Mouse (Mus musculus): ENCODE results near the gene Pi4kb. TPM values are rescaled to one million over a fixed set of nuclear protein-coding genes. Genes with fewer than 3 reads are reported as not detected.
"Not testable (repeated sequence)": the region's sequence is repeated elsewhere in the genome, so short reads cannot be mapped to it uniquely, and the experiment has no call there.

The Pi4kb gene
- polyA plus RNA-seq, 1 experiment = 30.2 TPM

DNA sequence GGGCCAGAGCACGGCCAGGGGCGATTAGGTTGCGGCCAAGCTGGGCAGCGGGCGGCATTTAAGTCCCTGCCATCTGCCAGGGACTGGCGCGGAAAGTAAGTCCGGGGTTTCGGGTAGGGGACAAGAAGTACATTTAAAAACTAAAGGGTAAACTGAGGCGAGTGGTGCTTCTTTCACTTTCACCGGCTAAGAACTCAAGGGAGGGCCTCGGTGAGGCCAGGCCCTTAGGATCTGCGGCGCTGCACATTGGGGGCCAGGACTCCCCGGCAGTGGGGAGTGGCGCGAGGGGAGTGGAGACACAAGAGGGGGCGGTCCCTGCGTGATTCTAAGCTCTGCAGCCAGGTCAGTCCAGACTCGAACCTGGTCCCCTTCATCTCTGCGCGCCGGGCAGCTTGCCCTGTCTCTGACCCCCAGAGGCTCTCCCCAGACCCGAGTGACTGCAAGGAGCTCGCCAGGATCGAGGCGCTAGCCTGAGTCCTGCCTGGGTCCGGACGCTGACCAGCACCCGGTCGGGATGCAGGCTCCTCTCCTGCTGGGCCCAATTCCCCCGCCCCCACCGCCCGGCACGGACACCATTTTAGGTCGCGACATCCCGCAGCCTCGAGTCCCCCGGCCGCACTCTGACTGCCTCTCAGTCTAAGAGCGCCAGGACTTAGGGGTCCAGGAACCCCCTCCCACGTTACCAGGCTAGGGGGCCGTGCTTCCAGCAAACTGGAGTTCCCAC lies 40.1 kb downstream of the Pi4kb start:
- Histone ChIP-seq H3K4me3 (ENCODE audit: extremely low read depth, insufficient read depth, insufficient read length) (peak overlapping the region; percentile 90), H3K27me3 (ENCODE audit: control insufficient read depth, insufficient read depth, low read length) (no peaks in the 10 kb centered on the region), H3K27ac (ENCODE audit: insufficient read depth, low read length) (peak overlapping the region; percentile 84; the same call in 1 of the 2 replicates), H3K36me3 (ENCODE audit: control insufficient read depth, insufficient read depth, low read length) (peaks cover 18% of the 10 kb centered on the region), H3K4me1 (ENCODE audit: control insufficient read depth, insufficient read depth, insufficient read length) (peaks cover 14% of the 10 kb centered on the region; the same call in 1 of the 2 replicates)
- 3% methylated on average over 44 of the region's 44 CpGs for WGBS
- TF ChIP-seq POLR2A (IDR thresholded peaks at IDR 0.05; ENCODE audit: low read depth, low read length) = no peak
- no peak for TF ChIP-seq CTCF (IDR thresholded peaks at IDR 0.05; ENCODE audit: extremely low read depth, insufficient read depth, insufficient read length, insufficient replicate concordance)
- DNase-seq (ENCODE audit: low read depth in 1 of 2, low spot score in 2 of 2) = peak in 1 of 2 experiments; percentile 40

GRCm38 (mm10) chr3:95015337-95015872 lies 40.9 kb downstream of the Pi4kb start, which contains the start of gene Zfp687:
Gene Zfp687 (minus strand): TSS chr3:95015448.
- Histone ChIP-seq H3K4me1 (ENCODE audit: control insufficient read depth, insufficient read depth, insufficient read length) (peaks cover 14% of the 10 kb centered on the region; the same call in 1 of the 2 replicates), H3K4me3 (ENCODE audit: extremely low read depth, insufficient read depth, insufficient read length) (peak within 1 kb of the TSS; percentile 90), H3K27ac (ENCODE audit: insufficient read depth, low read length) (peak within 1 kb of the TSS; percentile 98), H3K36me3 (ENCODE audit: control insufficient read depth, insufficient read depth, low read length) (peaks cover 11% of the 10 kb centered on the region), H3K27me3 (ENCODE audit: control insufficient read depth, insufficient read depth, low read length) (no peaks in the 10 kb centered on the region)
- DNase-seq (ENCODE audit: low read depth in 1 of 2, low spot score in 2 of 2) = peak; percentile 99
- TF ChIP-seq CTCF (IDR thresholded peaks at IDR 0.05; ENCODE audit: extremely low read depth, insufficient read depth, insufficient read length, insufficient replicate concordance) (no peak), POLR2A (IDR thresholded peaks at IDR 0.05; ENCODE audit: low read depth, low read length) (peak; percentile 92)
- 0% methylated on average over 28 of the region's 37 CpGs for WGBS

- Histone ChIP-seq H3K4me3 (ENCODE audit: extremely low read depth, insufficient read depth, insufficient read length) (peak overlapping the region; percentile 78), H3K4me1 (ENCODE audit: control insufficient read depth, insufficient read depth, insufficient read length) (peaks cover 14% of the 10 kb centered on the region; the same call in 1 of the 2 replicates), H3K27me3 (ENCODE audit: control insufficient read depth, insufficient read depth, low read length) (no peaks in the 10 kb centered on the region), H3K36me3 (ENCODE audit: control insufficient read depth, insufficient read depth, low read length) (peaks cover 6% of the 10 kb centered on the region), H3K27ac (ENCODE audit: insufficient read depth, low read length) (peak overlapping the region; percentile 98)
- DNase-seq (ENCODE audit: low read depth in 1 of 2, low spot score in 2 of 2) = peak; percentile 81 to 88
- no peak; the same call in 1 of the 2 replicates for TF ChIP-seq POLR2A (IDR thresholded peaks at IDR 0.05; ENCODE audit: low read depth, low read length)
- no peak for TF ChIP-seq CTCF (IDR thresholded peaks at IDR 0.05; ENCODE audit: extremely low read depth, insufficient read depth, insufficient read length, insufficient replicate concordance)
- under 1% methylated on average over 40 of the region's 40 CpGs for WGBS
Observed at GRCm38 (mm10) chr3:95015891-95016531, 41.5 kb downstream of the Pi4kb start.

- no peak for TF ChIP-seq CTCF (IDR thresholded peaks at IDR 0.05; ENCODE audit: extremely low read depth, insufficient read depth, insufficient read length, insufficient replicate concordance)
- TF ChIP-seq POLR2A (IDR thresholded peaks at IDR 0.05; ENCODE audit: low read depth, low read length) = no peak
- peak overlapping the region; percentile 98 for H3K27ac ChIP-seq (ENCODE audit: insufficient read depth, low read length)
- H3K4me3 ChIP-seq (ENCODE audit: extremely low read depth, insufficient read depth, insufficient read length) = peak overlapping the region; percentile 78
- no peak for DNase-seq (ENCODE audit: low read depth in 1 of 2, low spot score in 2 of 2)
- WGBS = 5% methylated on average over 21 of the region's 21 CpGs
- peaks cover 14% of the 10 kb centered on the region; the same call in 1 of the 2 replicates for H3K4me1 ChIP-seq (ENCODE audit: control insufficient read depth, insufficient read depth, insufficient read length)
- H3K36me3 ChIP-seq (ENCODE audit: control insufficient read depth, insufficient read depth, low read length) = peaks cover under 1% of the 10 kb centered on the region; the same call in 1 of the 2 replicates
- H3K27me3 ChIP-seq (ENCODE audit: control insufficient read depth, insufficient read depth, low read length) = no peaks in the 10 kb centered on the region
Observed at GRCm38 (mm10) chr3:95016532-95017056, 42.1 kb downstream of the Pi4kb start.

DNA sequence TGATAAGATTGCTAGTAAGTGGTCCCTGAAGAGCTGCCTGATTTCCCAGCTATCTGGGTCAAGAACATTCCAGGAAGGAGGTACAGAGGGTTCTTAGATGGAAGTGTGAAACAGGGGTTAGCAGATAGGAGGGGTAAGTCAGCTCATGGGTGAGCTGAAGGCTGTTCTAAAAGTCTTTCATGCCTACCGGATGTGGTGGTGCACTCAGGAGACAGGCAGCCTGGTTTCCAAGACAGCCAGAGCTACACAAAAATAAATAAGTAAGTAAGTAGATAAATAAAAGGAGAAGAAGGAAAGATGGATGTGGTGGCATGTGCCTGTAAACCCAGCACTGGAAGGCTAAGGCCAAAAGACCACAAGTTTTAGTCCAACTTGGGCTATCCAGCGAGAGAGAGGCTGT lies 44.2 kb downstream of the Pi4kb start:
- peak in 1 of 2 experiments; percentile 23 for DNase-seq (ENCODE audit: low read depth in 1 of 2, low spot score in 2 of 2)
- no peaks in the 10 kb centered on the region for H3K36me3 ChIP-seq (ENCODE audit: control insufficient read depth, insufficient read depth, low read length)
- H3K4me1 ChIP-seq (ENCODE audit: control insufficient read depth, insufficient read depth, insufficient read length) = peaks cover 12% of the 10 kb centered on the region; the same call in 1 of the 2 replicates
- no peak for TF ChIP-seq CTCF (IDR thresholded peaks at IDR 0.05; ENCODE audit: extremely low read depth, insufficient read depth, insufficient read length, insufficient replicate concordance)
- TF ChIP-seq POLR2A (IDR thresholded peaks at IDR 0.05; ENCODE audit: low read depth, low read length) = no peak
- no peaks in the 10 kb centered on the region for H3K27me3 ChIP-seq (ENCODE audit: control insufficient read depth, insufficient read depth, low read length)
- WGBS = 89% methylated on average over 2 of the region's 2 CpGs
- H3K4me3 ChIP-seq (ENCODE audit: extremely low read depth, insufficient read depth, insufficient read length) = no peak overlapping the region
- H3K27ac ChIP-seq (ENCODE audit: insufficient read depth, low read length) = no peak overlapping the region

- H3K27ac ChIP-seq (ENCODE audit: insufficient read depth, low read length); H3K4me3 ChIP-seq (ENCODE audit: extremely low read depth, insufficient read depth, insufficient read length); H3K36me3 ChIP-seq (ENCODE audit: control insufficient read depth, insufficient read depth, low read length); H3K4me1 ChIP-seq (ENCODE audit: control insufficient read depth, insufficient read depth, insufficient read length); DNase-seq (ENCODE audit: low read depth in 1 of 2, low spot score in 2 of 2); H3K27me3 ChIP-seq (ENCODE audit: control insufficient read depth, insufficient read depth, low read length): not testable (repeated sequence)
- WGBS = 90% methylated on average over 5 of the region's 5 CpGs
Observed at GRCm38 (mm10) chr3:95020956-95021355, 46.4 kb downstream of the Pi4kb start.

Measured in spleen, adult 2 months (tissue).